Mouse (Mus musculus) mature B cell (primary cell): ENCODE measurements around the gene Mafk.

Experiments used
- in situ Hi-C: fragments of 300-500 bp; cut with MboI; formaldehyde crosslinking; loops from 2 replicates; pipeline ENCODE4 v1.14.3; 2019

Mafk gene

DNA sequence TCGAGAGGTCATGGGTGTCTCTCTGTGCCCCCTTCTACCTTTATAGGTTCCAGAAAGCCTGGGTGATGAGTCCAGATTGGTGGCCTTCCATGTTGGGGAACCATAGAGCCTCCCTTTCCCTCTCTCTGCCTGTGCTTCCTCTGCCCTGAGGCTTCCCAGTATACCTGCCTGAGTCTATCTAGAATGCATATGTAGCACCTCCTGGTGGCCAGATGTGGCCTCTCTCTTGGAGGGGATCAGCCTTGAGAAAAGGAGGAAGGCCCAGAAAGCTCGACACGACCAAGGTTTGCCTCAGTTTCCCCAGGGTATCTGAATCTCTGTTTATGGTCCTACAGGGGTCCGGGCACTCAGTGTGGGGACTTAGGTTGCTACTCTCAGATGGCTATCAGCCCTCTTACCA is 27.5 kb downstream of the Mafk start:
- in situ Hi-C loops: no loop called here

- in situ Hi-C loops: no loop called here
Measured at GRCm38 (mm10) chr5:139819538-139820181, 28.3 kb downstream of the Mafk start, which contains the start of gene Tmem184a. TSS of gene Tmem184a (minus strand) at chr5:139819917.

- in situ Hi-C loops: no loop called here
Measured at GRCm38 (mm10) chr5:139821466-139822459, 30.4 kb downstream of the Mafk start.

- in situ Hi-C loops: no loop called here
Measured at GRCm38 (mm10) chr5:139824531-139824930, 33.2 kb downstream of the Mafk start.

- in situ Hi-C loops: loop anchor here (25.0 kb wide), 2 partner anchors 461 to 586 kb away; partner anchors contain the start of gene Eif3b
Measured at GRCm38 (mm10) chr5:139825947-139826346, 34.6 kb downstream of the Mafk start.

GRCm38 (mm10) chr5:139826357-139827055 is 35.2 kb downstream of the Mafk start, which contains the start of the genes Gm26938 and Psmg3:
TSS of gene Gm26938 (minus strand) at chr5:139826407.
TSS of gene Psmg3 (minus strand) at chr5:139826885.
- in situ Hi-C loops: loop anchor here (25.0 kb wide), 2 partner anchors 461 to 586 kb away; partner anchors contain the start of gene Eif3b

DNA sequence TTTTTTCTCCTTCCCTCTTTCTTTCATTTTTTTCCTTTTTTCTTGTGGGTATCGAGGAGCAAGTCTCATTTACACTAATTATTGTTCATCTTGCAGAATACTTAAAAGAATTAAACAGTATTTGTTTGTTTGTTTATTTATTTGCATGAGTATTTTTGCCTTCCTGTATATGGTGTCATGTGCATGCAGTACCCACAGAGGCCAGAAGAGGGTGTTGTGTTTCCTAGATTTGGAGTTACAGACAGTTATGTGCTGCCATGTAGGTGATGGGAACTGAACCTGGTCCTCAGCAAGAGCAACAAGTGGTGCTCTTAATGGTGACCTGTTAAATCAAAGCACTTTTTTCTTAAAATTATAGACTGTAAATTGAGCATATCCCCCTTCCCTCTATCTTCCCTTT is 36.3 kb downstream of the Mafk start:
- in situ Hi-C loops: loop anchor here (25.0 kb wide), 2 partner anchors 460 to 585 kb away; partner anchors contain the start of gene Eif3b

DNA sequence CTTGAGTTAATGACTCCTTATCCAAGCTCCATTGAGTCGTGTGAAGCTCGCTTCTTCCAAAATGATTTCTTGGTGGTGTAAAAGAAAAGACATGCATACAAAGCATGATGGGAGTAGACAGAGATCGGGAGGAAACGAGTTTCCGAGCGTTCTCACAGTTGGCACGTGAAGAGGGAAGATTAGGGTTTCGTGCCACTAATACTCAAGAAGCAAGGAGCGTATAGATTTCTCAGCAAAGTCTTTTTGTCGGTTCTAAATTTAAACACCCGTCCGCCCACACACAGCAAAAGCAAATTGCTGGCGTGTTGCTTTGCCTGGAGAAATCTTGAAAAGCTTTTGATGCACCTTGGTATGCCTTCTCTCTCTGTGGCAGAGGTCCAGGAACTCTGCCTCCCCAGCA is 38.1 kb downstream of the Mafk start:
- in situ Hi-C loops: loop anchor here (25.0 kb wide), 2 partner anchors 458 to 583 kb away; partner anchors contain the start of gene Eif3b

DNA sequence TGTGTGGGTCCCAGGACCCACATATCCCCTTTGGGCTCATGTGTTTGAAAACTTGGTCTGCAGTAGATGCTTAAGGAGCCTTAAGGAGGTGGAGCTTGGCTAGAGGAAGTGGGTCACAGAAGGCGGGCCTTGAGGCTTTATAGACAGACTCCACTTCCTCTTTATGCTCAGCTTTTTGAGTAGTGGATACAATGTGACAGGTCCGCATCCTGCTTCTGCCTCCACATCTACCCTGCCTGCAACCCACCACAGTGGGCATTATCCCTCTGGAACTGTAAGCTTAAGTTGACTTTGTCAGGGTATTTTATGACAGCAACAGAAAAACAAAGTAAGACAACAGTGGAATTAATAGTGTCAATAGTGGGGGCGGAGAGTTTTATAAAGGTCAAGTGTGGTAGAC is 39.4 kb downstream of the Mafk start:
- in situ Hi-C loops: loop anchor here (25.0 kb wide), 2 partner anchors 457 to 582 kb away; partner anchors contain the start of gene Eif3b

- in situ Hi-C loops: loop anchor here (25.0 kb wide), 2 partner anchors 455 to 580 kb away; partner anchors contain the start of gene Eif3b
Measured at GRCm38 (mm10) chr5:139832125-139832524, 40.8 kb downstream of the Mafk start.

DNA sequence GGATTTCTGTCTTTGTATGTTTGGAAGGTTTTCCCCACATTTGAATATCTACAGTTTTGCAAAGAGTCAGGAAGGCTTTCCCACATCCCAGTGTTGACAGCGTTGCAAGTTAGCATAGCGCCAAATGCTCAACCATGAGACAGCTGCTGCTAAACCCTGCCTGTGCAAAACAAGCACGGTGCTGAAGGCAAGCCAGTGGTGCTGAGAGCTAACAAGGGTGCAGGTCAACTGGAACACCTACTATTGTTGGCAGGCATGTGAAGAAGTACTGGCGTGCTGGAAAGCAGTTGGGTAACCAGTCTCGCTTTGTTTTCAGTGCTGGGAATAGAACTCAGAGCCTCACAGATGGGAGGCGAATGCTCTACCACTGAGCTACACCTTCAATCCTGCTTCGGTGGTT is 44.4 kb downstream of the Mafk start:
- in situ Hi-C loops: loop anchor here (25.0 kb wide), 2 partner anchors 452 to 577 kb away; partner anchors contain the start of gene Eif3b

GRCm38 (mm10) chr5:139838476-139838892 is 47.2 kb downstream of the Mafk start:
- in situ Hi-C loops: loop anchor here (25.0 kb wide), 2 partner anchors 449 to 574 kb away; partner anchors contain the start of gene Eif3b

GRCm38 (mm10) chr5:139839142-139839541 is 47.8 kb downstream of the Mafk start:
- in situ Hi-C loops: loop anchor here (25.0 kb wide), 2 partner anchors 448 to 573 kb away; partner anchors contain the start of gene Eif3b

DNA sequence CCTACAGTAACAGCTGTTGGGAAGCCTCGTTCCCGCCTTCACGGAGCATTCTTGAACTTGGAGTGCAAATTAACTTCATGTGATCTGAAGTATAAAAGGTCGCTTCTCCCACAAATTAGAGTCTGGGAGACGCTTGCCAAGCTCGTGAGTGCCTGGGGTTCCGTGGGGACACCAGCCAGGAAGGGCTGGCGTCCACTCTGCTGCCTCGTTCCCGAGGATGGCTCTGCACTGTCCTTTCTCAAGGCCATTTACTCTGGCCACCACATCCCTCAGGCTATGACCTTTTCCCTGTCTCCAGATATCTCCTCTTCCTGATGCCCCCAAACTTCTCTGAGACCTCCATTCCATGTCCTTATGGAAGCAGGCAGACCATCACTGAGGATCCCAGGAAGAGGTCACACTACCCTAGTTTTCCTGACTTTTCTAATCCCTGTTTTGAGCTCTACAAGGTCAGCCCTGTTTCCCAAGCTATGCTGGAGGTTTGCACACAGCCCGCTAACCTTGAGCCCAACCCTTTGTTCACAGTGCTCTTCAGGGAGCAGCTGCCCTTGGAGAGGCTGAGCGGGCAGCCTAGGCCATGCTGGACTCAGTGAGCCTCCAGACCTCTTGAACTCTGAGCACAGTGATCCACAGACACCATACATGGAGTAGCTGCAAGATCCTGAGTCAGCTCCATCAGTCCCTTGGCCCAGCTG is 58.5 kb downstream of the Mafk start:
- in situ Hi-C loops: loop anchor here (25.0 kb wide), 2 partner anchors 438 to 563 kb away; partner anchors contain the start of gene Eif3b
